Mouse (Mus musculus): ENCODE results near the gene Tbc1d32.

The Tbc1d32 gene

GRCm38 (mm10) chr10:56106996-56107334 lies 121.5 kb downstream of the Tbc1d32 start:
- DNase-seq (ENCODE audit: low spot score), result no peak

GRCm38 (mm10) chr10:56106333-56106995 lies 122.0 kb downstream of the Tbc1d32 start, which contains the start of gene Msl3l2:
TSS of gene Msl3l2 (plus strand) at chr10:56106917.
- DNase-seq (ENCODE audit: low spot score), result peak; percentile 82

- no peak for DNase-seq (ENCODE audit: low spot score)
Measured at GRCm38 (mm10) chr10:56099641-56100310, 128.7 kb downstream of the Tbc1d32 start.

- DNase-seq (ENCODE audit: low spot score), result no peak
Measured at GRCm38 (mm10) chr10:56099126-56099525, 129.4 kb downstream of the Tbc1d32 start.

GRCm38 (mm10) chr10:56096757-56097156 lies 131.7 kb downstream of the Tbc1d32 start:
- DNase-seq (ENCODE audit: low spot score), result no peak

GRCm38 (mm10) chr10:56094586-56094985 lies 133.9 kb downstream of the Tbc1d32 start:
- DNase-seq (ENCODE audit: low spot score), result no peak

GRCm38 (mm10) chr10:56089714-56090113 lies 138.8 kb downstream of the Tbc1d32 start:
- DNase-seq (ENCODE audit: low spot score), result no peak

GRCm38 (mm10) chr10:56062746-56063145 lies 165.7 kb downstream of the Tbc1d32 start:
- no peak for DNase-seq (ENCODE audit: low spot score)

- no peak for DNase-seq (ENCODE audit: low spot score)
Measured at GRCm38 (mm10) chr10:56061238-56061830, 167.2 kb downstream of the Tbc1d32 start.

- no peak for DNase-seq (ENCODE audit: low spot score)
Measured at GRCm38 (mm10) chr10:56058979-56059422, 169.5 kb downstream of the Tbc1d32 start.

- DNase-seq (ENCODE audit: low spot score), result no peak
Measured at GRCm38 (mm10) chr10:56025400-56025799, 203.1 kb downstream of the Tbc1d32 start.

- no peak for DNase-seq (ENCODE audit: low spot score)
Measured at GRCm38 (mm10) chr10:56024579-56024978, 203.9 kb downstream of the Tbc1d32 start.

- DNase-seq (ENCODE audit: low spot score), result peak; percentile 3
Measured at GRCm38 (mm10) chr10:55979898-55980521, 248.5 kb downstream of the Tbc1d32 start.

- DNase-seq (ENCODE audit: low spot score), result no peak
Measured at GRCm38 (mm10) chr10:55978001-55978400, 250.5 kb downstream of the Tbc1d32 start.

All from ovary, postnatal 36 days (tissue).